Mouse (Mus musculus): ENCODE data around the gene Rptor.

The Rptor gene

DNA sequence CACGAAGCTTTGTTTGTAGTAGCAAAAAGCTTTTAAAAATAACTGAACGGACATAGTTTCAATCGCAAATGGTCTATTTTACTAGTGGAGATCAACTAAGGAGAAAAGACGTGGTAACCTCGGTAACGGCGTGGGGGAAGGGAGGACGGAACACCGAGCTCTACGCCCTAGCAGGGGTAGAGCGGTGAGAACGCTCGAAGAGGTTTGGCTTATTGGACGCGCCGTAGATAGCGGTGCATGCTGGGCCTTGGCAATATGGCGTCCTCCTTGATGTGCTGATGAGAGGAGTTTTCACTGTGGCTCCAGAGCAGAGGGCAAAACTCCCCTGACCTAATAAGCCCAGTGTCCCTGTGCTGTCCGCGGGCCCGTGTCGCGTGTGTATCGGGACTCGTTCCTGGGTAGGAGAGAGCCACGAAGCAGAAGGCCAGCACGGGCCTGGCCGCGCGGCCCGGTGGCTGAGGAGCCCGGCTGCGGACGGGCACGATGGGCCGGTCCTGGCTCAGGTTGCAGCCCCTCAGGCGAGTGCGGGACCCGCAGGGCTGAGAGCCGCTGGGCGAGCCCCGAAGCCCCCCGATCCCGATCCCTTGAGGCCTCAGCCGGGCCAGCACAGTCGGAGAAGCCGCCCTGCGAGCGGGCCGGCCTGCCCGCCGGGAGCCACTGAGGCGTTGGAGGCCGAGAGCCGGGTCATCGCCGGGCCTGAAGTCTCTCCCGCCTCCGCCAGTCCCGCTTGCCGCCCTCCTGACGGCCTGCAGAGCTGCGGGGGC lies at the start of gene Rptor:
Gene Rptor (plus strand): TSS at position 143 of the 764 bp plus-strand sequence.
- peak; percentile 96 for DNase-seq

DNA sequence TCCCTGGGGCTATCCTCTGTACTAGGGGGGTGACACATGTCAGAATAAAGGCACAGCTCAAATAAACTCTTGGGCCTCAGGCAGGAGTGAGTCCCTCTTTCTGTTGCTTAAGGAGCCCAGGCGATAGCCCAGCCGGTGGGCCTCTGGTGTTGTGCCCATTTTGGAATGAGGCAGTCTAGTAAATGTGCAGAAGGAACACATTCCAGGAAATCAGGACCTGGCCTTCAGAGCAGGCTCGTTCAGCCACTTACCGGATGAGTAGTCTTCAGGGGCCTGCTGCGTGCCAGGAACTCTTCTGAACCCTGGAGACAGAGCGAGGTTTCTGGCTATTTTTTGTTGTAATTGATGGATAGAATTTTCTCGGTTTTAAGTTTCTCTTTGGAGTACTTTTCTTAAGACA lies 48.0 kb upstream of the Rptor start:
- no peak for DNase-seq

DNA sequence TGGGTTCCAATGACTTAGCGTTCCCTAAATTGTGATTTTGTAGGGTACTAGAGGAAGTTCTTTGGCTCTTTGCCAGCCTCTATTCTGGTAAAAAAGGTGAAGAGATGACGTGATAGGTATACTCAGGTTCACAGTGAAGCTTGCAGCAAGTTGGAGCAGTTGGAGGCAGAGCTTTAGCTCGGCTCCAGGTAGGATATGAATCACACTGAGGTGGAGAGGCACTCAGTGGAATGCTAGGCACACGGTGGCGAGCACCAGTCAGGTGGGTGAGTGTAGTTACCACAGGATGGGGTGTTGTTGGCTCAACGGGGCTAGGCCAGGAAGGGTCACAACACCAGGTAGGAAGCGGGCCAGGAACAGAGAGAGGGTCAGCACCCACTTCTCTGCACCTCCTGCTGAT lies 47.5 kb upstream of the Rptor start:
- no peak for DNase-seq

DNA sequence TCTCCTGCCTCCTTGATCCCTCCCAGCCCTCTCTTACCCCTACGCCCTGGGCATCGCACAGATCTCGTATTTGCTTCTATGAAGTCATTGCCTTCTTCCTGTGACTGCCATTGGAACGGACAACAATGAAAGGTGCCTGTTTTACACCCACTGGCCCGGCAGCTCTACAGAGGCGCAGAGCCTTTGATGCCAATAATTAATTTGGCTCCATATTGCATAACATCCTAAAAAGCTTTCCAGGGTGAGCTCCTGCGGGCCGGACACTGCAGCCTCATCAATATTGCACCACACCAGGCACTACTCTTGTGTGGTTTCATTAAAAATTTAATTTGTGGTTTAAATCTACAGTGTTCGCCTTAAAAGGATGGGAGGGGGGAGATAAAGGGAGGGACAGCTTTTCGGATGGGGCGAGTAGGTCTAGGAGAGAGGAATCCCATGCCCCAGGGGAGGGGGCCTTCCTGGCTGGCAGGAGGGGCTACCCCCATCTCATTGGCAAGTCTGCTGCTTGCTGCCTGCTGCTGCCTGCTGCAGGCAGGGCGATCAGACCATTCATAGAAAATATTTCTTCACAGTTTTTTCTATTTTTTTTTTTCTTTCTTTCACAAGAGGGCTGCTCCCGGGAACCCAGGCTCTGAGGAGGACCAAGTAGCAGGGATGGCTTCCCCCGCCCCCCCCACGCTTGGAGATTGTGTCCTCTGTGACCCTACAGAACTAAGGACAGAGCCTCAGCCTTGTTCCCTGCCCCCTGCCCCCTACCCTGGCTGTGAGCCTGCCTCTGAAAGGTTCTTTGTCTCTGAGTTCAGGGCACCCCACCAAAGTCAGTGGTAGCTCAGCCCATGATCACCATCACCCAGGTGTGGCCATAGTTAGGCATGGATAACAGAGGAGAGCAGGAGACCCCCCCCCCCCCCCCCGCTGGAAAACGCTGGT lies 44.5 kb upstream of the Rptor start:
- no peak for DNase-seq

GRCm38 (mm10) chr11:119558870-119559610 lies 43.7 kb upstream of the Rptor start:
- DNase-seq = no peak

DNA sequence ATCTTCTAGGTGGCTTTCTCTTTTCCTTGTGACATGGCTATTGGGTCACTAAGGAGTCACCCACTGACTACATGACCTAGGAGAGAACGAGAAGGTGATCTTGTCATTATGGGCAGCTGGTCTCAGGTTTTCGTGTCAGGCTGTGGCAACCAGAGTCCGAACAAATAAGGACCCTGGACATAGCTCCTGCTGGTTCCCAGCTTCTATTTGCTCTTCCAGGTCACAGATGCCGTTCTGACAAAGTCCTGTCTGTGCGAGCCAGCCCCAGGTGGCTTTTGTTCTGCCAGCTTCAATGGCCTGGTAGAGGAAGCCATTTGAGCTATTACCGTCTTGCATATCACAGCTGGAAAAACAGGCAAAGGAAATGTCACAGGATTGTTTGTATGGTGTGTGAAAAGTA lies 40.4 kb upstream of the Rptor start:
- DNase-seq = no peak

- DNase-seq = no peak
Measured at GRCm38 (mm10) chr11:119563166-119563565, 39.5 kb upstream of the Rptor start.

DNA sequence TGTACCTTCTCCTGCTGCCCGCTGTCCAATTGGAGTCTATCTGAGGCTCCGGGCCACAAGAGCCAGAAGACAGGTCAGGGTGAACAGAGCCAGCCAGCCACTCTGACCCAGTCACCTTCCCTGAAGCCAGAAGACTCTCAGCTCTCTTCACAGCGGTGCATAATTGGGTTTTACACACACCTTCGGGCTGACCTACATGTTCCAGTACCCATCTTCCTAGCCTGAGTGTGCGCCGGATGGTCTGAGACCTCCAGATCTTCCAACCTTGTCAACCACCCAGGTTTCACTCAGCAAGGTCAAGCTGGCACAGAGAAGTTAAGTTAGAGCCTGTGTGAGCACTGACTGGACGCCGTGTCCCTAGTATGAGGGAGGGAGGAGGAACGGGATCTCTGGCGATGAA lies 38.3 kb upstream of the Rptor start:
- no peak for DNase-seq

GRCm38 (mm10) chr11:119565021-119565420 lies 37.7 kb upstream of the Rptor start:
- no peak for DNase-seq

DNA sequence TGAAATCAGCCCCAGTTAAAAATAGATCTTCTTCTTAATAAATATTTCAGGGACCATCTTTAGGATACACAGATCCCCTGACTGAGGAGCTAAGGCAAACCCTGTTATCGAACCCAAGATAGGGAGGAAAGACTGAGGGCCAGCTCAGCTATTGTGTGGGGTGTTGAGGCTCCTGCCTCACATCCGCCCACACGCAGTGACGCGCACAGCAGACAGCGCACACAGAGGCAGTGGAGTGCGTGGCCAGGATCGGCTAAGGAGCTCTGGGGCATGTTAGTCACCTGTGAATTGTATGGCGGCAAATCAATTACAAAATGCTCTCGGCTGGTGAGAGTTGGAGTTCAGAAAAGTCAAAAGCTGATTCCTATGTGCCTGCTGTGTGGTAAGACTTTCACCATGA lies 37.0 kb upstream of the Rptor start:
- no peak for DNase-seq

- DNase-seq = no peak
Measured at GRCm38 (mm10) chr11:119566188-119566587, 36.5 kb upstream of the Rptor start.

DNA sequence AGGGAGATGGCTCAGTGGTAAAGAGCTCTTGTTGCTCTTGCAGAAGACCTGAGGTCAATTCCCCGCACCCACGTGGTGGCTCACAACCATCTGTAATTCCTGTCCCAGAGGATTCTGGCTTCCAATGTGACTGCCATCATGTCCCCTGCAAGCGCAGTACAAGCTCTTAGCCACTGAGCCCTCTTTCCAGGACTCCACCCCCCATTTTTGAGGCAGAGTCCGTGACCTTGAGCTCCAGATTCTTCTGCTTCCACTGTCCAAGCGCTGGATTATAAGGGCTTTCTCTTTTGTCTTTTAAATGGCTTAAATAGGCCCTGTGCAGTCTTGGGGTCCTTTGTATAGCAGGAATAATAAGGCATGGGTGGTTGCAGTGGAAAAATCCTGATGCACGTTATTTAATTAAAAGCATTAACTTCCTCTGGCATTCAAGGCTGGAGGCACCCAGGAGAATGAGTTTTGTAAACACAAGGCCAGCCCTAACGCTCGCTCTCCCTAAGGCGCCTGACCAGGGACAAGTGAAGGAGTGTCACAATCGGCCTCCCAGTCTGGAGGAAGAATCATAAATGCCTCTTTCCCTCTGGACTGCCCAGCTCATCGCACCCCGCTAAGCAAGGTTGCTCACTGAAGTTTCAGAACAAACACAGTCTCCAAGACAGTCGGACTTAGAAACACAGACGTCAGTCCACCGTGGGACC lies 30.2 kb upstream of the Rptor start:
- no peak for DNase-seq

DNA sequence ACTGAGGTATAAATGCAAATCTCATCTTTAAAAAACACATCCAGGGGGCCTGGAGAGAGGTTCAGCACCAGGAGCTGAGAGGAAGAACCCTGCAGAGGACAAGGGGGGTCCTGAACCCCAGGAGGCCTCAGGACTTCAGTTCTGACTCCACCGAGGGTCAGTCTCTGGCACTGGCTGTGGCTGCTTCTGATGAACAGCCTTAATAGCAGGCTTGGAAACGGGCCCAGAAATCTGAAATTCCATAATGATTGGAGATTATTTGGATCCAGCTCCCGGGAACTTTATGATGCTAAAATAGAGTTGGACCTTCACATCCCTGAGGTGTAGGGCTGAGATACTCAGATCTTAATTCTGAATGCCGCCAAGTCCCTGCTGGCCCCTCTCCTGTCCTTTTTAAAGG lies 25.9 kb upstream of the Rptor start:
- DNase-seq = no peak

DNA sequence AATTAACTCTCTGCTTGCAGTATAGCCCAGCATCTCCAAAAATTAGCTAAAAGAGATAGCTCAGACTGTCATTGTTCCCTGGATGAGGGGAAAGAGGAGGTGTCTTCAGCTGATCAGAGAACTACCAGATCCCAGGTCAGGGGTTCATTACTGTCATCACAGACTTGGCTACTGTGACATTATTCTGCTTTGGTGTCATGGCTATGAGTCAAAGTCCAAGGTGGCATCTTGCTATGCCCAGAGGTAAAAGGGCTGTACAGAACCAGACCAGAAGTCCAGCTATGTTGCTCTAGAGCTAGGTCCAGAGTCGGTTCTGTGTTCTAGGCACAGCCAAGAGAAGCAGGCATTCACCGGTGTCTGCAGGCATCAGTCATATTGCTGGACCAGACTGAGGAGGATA lies 25.0 kb upstream of the Rptor start:
- no peak for DNase-seq

GRCm38 (mm10) chr11:119586511-119586910 lies 16.2 kb upstream of the Rptor start:
- no peak for DNase-seq

DNA sequence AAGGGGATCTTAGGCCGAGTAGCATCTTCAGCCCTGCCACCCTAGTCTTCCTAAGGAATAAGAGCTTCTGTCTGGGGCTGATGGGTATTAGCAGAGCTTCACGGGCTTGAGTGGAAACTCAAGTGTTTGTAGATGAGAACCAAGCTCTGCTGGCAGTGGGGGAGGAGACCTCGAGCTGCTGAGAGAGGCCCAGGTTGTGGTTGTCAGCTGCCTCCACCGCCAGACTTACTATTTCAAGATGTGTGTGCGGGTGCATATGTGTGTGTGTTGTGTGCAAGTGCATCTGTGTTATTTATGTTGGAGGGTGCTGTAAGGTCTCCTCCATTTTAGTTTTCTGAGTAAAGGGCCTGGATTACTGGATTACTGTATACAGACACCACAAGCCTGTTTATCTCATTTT lies 15.6 kb upstream of the Rptor start:
- DNase-seq = no peak

DNA sequence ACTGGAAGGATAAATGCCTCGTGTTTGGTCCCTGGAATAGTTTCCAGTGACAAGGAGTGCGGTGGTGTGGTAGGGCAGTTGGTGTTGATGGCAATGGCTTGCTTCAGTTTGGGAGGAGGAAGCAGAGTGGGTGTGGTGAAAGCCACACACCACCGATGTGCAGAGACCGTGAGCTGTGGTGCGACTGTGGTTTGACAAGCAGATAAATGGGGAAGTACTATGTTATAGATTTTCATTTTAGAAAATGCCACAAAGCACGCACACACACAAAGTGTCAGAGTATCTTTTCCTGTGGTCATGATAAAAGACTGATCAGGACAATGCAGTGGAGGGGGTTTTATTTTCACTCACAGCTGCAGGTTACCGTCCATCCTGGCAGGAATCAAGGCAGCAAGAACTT lies 13.5 kb upstream of the Rptor start:
- no peak for DNase-seq

- no peak for DNase-seq
Measured at GRCm38 (mm10) chr11:119593966-119594365, 8.7 kb upstream of the Rptor start.

DNA sequence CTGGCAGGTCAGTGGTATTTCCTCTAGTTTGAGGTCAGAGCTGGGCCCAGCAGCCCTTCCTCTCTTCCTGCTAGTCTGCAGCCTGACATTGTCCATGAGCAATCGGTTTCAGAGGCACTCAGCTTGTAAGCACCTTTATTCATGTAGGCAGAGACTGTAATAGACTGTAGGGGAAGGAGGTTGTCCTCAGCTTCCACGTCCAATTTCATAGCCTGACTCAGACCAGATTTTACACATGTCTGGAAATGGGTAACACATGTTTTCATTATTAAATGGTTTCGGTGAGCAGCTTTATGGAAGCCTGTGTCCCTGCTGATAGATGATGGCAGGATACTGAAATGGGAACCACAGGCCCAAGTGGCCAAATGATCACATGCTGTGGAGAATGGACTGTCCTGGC lies 3.8 kb upstream of the Rptor start:
- DNase-seq = no peak

GRCm38 (mm10) chr11:119600286-119600685 lies 2.4 kb upstream of the Rptor start:
- DNase-seq = no peak

GRCm38 (mm10) chr11:119602177-119602700 lies 466 bp upstream of the Rptor start:
- DNase-seq = no peak

DNA sequence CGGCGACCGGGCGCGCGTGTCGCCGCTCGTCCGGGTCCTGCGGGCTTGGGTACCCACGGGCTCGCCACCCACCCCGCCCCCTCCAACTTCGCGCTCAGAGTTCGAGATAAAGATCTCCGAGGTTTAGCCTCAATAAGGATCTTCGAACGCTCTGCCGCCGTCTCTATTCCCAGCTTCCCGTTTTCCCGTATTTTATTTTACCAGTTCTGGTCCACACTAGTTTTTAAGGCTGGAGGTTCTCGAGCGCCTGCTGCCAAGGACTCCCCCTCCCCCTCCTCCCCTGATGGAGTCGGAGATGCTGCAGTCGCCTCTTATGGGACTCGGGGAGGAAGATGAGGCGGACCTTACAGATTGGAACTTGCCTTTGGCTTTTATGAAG lies 811 bp downstream of the Rptor start:
- DNase-seq = no peak

GRCm38 (mm10) chr11:119607464-119607863 lies 4.8 kb downstream of the Rptor start:
- DNase-seq = no peak

Measured in thymus, postnatal 25 days (tissue).